In genomic region chr10:95619601-95620000, GRCm38 (mm10) we compare ENCODE assay signal across 20 mouse cellular contexts. TPM values are rescaled to one million over a fixed set of nuclear protein-coding genes. Genes with fewer than 3 reads are reported as not detected.
DNase-seq lines count a peak whose midpoint lies in the region; ATAC-seq and TF ChIP-seq lines count a peak whose summit lies in the region.
"Had no signal": no experiment of that assay in that cellular context is flagged by ENCODE, and none has a peak within 500 bp of the region (broad histone marks: within the 10 kb centered on the region; RNA-seq: fewer than 3 reads in every experiment).

No protein-coding gene starts in this region.

- TF ChIP-seq CTCF in forebrain, postnatal 0 days (IDR thresholded peaks at IDR 0.05; ENCODE audit: low read depth), result no peak
- no peak for TF ChIP-seq CTCF in heart, adult 2 months (IDR thresholded peaks at IDR 0.05)

- no peaks in the 10 kb centered on the region for H3K79me2 ChIP-seq in heart, adult 2 months (replicated peaks; ENCODE audit: control insufficient read depth, insufficient read depth, low read length)

- no peak for TF ChIP-seq EP300 in heart, adult 2 months (IDR thresholded peaks at IDR 0.05; ENCODE audit: insufficient read depth, low read depth, low read length)

- no peak overlapping the region for H3K4me3 ChIP-seq in intestine, embryonic 15.5 days (replicated peaks)
- no peak overlapping the region for H3K4me3 ChIP-seq in intestine, embryonic 16.5 days (ENCODE audit: low read length)
- H3K4me3 ChIP-seq in forebrain, postnatal 0 days (ENCODE audit: low read depth, low read length), result no peak overlapping the region
- H3K4me3 ChIP-seq in midbrain, embryonic 12.5 days, result 0 out of 2 replicates have a peak overlapping the region, but pooled peaks have one; percentile 3
- no peak overlapping the region for H3K4me3 ChIP-seq in heart, adult 2 months
- H3K4me3 ChIP-seq in heart, embryonic 12.5 days, result no peak overlapping the region
- H3K4me3 ChIP-seq: limb, embryonic 13.5 days had no signal

- no peak for TF ChIP-seq POLR2A in heart, adult 2 months (IDR thresholded peaks at IDR 0.05; ENCODE audit: insufficient read depth, low read depth, low read length)

- H3K36me3 ChIP-seq in intestine, embryonic 15.5 days, result no peaks in the 10 kb centered on the region
- no peaks in the 10 kb centered on the region for H3K36me3 ChIP-seq in intestine, embryonic 16.5 days (ENCODE audit: control insufficient read depth, insufficient read depth, low read length)
- H3K36me3 ChIP-seq in forebrain, postnatal 0 days (ENCODE audit: insufficient read depth), result no peaks in the 10 kb centered on the region
- no peaks in the 10 kb centered on the region for H3K36me3 ChIP-seq in midbrain, embryonic 12.5 days
- H3K36me3 ChIP-seq in heart, adult 2 months (ENCODE audit: control insufficient read depth, insufficient read depth, low read length), result no peaks in the 10 kb centered on the region
- H3K36me3 ChIP-seq in heart, embryonic 12.5 days, result no peaks in the 10 kb centered on the region
- H3K36me3 ChIP-seq: limb, embryonic 13.5 days had no signal

- intact Hi-C loops in heart, adult 2 months (cut with DNase I), result no loop called here

- peaks cover 3% of the 10 kb centered on the region; the same call in 1 of the 2 replicates for H3K4me1 ChIP-seq in intestine, embryonic 15.5 days (replicated peaks)
- H3K4me1 ChIP-seq in intestine, embryonic 16.5 days (ENCODE audit: control insufficient read depth, insufficient read depth, low read length), result peaks cover 4% of the 10 kb centered on the region
- no peaks in the 10 kb centered on the region for H3K4me1 ChIP-seq in forebrain, postnatal 0 days (ENCODE audit: insufficient read depth)
- peaks cover 27% of the 10 kb centered on the region for H3K4me1 ChIP-seq in midbrain, embryonic 12.5 days
- H3K4me1 ChIP-seq in heart, adult 2 months (ENCODE audit: control insufficient read depth, insufficient read depth, low read length), result no peaks in the 10 kb centered on the region
- peaks cover 17% of the 10 kb centered on the region for H3K4me1 ChIP-seq in heart, embryonic 12.5 days (replicated peaks)

- H3K27me3 ChIP-seq in intestine, embryonic 15.5 days (replicated peaks), result no peaks in the 10 kb centered on the region
- no peaks in the 10 kb centered on the region for H3K27me3 ChIP-seq in intestine, embryonic 16.5 days (replicated peaks; ENCODE audit: control insufficient read depth, insufficient read depth, low read length)
- no peaks in the 10 kb centered on the region for H3K27me3 ChIP-seq in forebrain, postnatal 0 days (ENCODE audit: insufficient read depth, low read length)
- 0 out of 2 replicates have a peak, but pooled peaks cover 6% of the 10 kb centered on the region for H3K27me3 ChIP-seq in midbrain, embryonic 12.5 days
- H3K27me3 ChIP-seq in heart, adult 2 months (ENCODE audit: control insufficient read depth, insufficient read depth, low read length), result no peaks in the 10 kb centered on the region
- H3K27me3 ChIP-seq in heart, embryonic 12.5 days (replicated peaks), result no peaks in the 10 kb centered on the region
- H3K27me3 ChIP-seq: limb, embryonic 13.5 days had no signal

- H3K9me3 ChIP-seq in intestine, embryonic 15.5 days, result no peaks in the 10 kb centered on the region
- no peaks in the 10 kb centered on the region for H3K9me3 ChIP-seq in intestine, embryonic 16.5 days (ENCODE audit: control insufficient read depth, low read length)
- H3K9me3 ChIP-seq in forebrain, postnatal 0 days (ENCODE audit: low read length), result no peaks in the 10 kb centered on the region
- no peaks in the 10 kb centered on the region for H3K9me3 ChIP-seq in midbrain, embryonic 12.5 days
- H3K9me3 ChIP-seq in heart, embryonic 12.5 days (replicated peaks), result no peaks in the 10 kb centered on the region
- H3K9me3 ChIP-seq: limb, embryonic 13.5 days had no signal

- H3K27ac ChIP-seq in intestine, embryonic 15.5 days, result no peak overlapping the region
- H3K27ac ChIP-seq in intestine, embryonic 16.5 days (ENCODE audit: low read length), result no peak overlapping the region
- peak overlapping the region; percentile 35; the same call in 1 of the 2 replicates for H3K27ac ChIP-seq in forebrain, postnatal 0 days (ENCODE audit: low read depth, low read length)
- peak overlapping the region; percentile 60 for H3K27ac ChIP-seq in midbrain, embryonic 12.5 days (replicated peaks)
- H3K27ac ChIP-seq in heart, adult 2 months, result no peak overlapping the region
- no peak overlapping the region for H3K27ac ChIP-seq in heart, embryonic 12.5 days (ENCODE audit: poor library complexity, severe bottlenecking)
- H3K27ac ChIP-seq: kidney, postnatal 0 days; limb, embryonic 13.5 days had no signal

- no peak for ATAC-seq in intestine, embryonic 15.5 days
- no peak for ATAC-seq in intestine, embryonic 16.5 days
- ATAC-seq in forebrain, postnatal 0 days, result peak; percentile 85
- ATAC-seq in midbrain, embryonic 12.5 days (ENCODE audit: low FRiP score, low read depth), result peak; percentile 88
- no peak for ATAC-seq in heart, embryonic 12.5 days (ENCODE audit: insufficient number of reproducible peaks, low FRiP score)

- DNase-seq in forebrain, postnatal 0 days, result peak; percentile 71
- peak; percentile 83 for DNase-seq in retina, postnatal 1 day
- DNase-seq in layer of hippocampus, adult 11-12 months (ENCODE audit: low spot score), result no peak
- DNase-seq in heart, adult 2 months, result no peak
- DNase-seq: cerebellum, adult 8-10 months; heart, postnatal 10 days; lung, embryonic 14.5 days; thymus, postnatal 25 days had no signal

- WGBS in intestine, embryonic 15.5 days, result 39% methylated on average over 10 of the region's 10 CpGs
- WGBS in intestine, embryonic 16.5 days, result 27% methylated on average over 10 of the region's 10 CpGs
- 6% methylated on average over 10 of the region's 10 CpGs for WGBS in forebrain, postnatal 0 days
- WGBS in midbrain, embryonic 12.5 days, result 18% methylated on average over 10 of the region's 10 CpGs
- WGBS in heart, adult 2 months, result 57% methylated on average over 10 of the region's 10 CpGs
- 60% methylated on average over 10 of the region's 10 CpGs for WGBS in heart, embryonic 12.5 days

- H3K9ac ChIP-seq in intestine, embryonic 15.5 days, result no peak overlapping the region
- H3K9ac ChIP-seq in intestine, embryonic 16.5 days (ENCODE audit: low read depth, low read length), result no peak overlapping the region
- no peak overlapping the region for H3K9ac ChIP-seq in forebrain, postnatal 0 days
- no peak overlapping the region for H3K9ac ChIP-seq in midbrain, embryonic 12.5 days (replicated peaks)
- no peak overlapping the region for H3K9ac ChIP-seq in heart, adult 2 months (ENCODE audit: low read depth, low read length)
- no peak overlapping the region for H3K9ac ChIP-seq in heart, embryonic 12.5 days
- H3K9ac ChIP-seq: limb, embryonic 13.5 days; lung, embryonic 14.5 days had no signal

- H3K4me2 ChIP-seq in intestine, embryonic 15.5 days (replicated peaks), result 0 out of 2 replicates have a peak overlapping the region, but pooled peaks have one; percentile 9
- no peak overlapping the region for H3K4me2 ChIP-seq in intestine, embryonic 16.5 days (ENCODE audit: low read depth, low read length)
- peak overlapping the region; percentile 24 for H3K4me2 ChIP-seq in forebrain, postnatal 0 days (ENCODE audit: low read depth)
- peak overlapping the region; percentile 34 for H3K4me2 ChIP-seq in midbrain, embryonic 12.5 days (replicated peaks)
- H3K4me2 ChIP-seq in heart, embryonic 12.5 days, result no peak overlapping the region
- H3K4me2 ChIP-seq: limb, embryonic 13.5 days; lung, embryonic 14.5 days had no signal

RNA-seq across cellular contexts. Expression of gene Anapc15-ps, which starts 53.6 kb away (rescaled TPM):
- not detected in 2 replicates for polyA plus RNA-seq in intestine, embryonic 15.5 days (2015; fragmentation: Nextera tagmentation; extraction: Ambion mirVana)
- not detected in 2 replicates for polyA plus RNA-seq in intestine, embryonic 16.5 days (2015; fragmentation: Nextera tagmentation; extraction: Ambion mirVana)
- total RNA-seq in forebrain, postnatal 0 days (2014; rRNA removed), result not detected in 2 replicates
- polyA plus RNA-seq in forebrain, postnatal 0 days (2015; fragmentation: Nextera tagmentation; extraction: Ambion mirVana), result 0.55 TPM in 1 of 2 replicates, not detected in the other
- not detected in 2 replicates for polyA plus RNA-seq in midbrain, embryonic 12.5 days (2016; fragmentation: Nextera tagmentation; extraction: Ambion mirVana)
- total RNA-seq in heart, adult 2 months (2021), result not detected
- not detected in 2 replicates for polyA plus RNA-seq in heart, adult 2 months (2012; rRNA removed)
- not detected in 2 replicates for polyA plus RNA-seq in heart, embryonic 12.5 days (2016; fragmentation: Nextera tagmentation; extraction: Ambion mirVana)
- total RNA-seq: heart, postnatal 10 days; left cerebral cortex, adult 18-20 months; megakaryocyte, adult 5-6 weeks; MEL had no signal
- polyA plus RNA-seq: embryonic facial prominence, embryonic 14.5 days; kidney, postnatal 0 days; lung, embryonic 14.5 days; small intestine, adult 2 months; stomach, embryonic 16.5 days had no signal

RNA-seq across cellular contexts. Expression of gene Nudt4, which starts 55.7 kb away (rescaled TPM):
- polyA plus RNA-seq in intestine, embryonic 15.5 days (2015; fragmentation: Nextera tagmentation; extraction: Ambion mirVana), result 59.6 and 62.7 TPM in 2 replicates
- polyA plus RNA-seq in intestine, embryonic 16.5 days (2015; fragmentation: Nextera tagmentation; extraction: Ambion mirVana), result 34.2 and 58.2 TPM in 2 replicates
- total RNA-seq in forebrain, postnatal 0 days (2014; rRNA removed), result 87.6 and 110 TPM in 2 replicates
- polyA plus RNA-seq in forebrain, postnatal 0 days (2015; fragmentation: Nextera tagmentation; extraction: Ambion mirVana), result 71.2 and 81.5 TPM in 2 replicates
- polyA plus RNA-seq in midbrain, embryonic 12.5 days (2016; fragmentation: Nextera tagmentation; extraction: Ambion mirVana), result 124 and 125 TPM in 2 replicates
- total RNA-seq in heart, adult 2 months (2021), result 100 to 1,000 TPM; 328 to 349 TPM
- polyA plus RNA-seq in heart, adult 2 months (2012; rRNA removed), result 48.8 and 109 TPM in 2 replicates
- polyA plus RNA-seq in heart, embryonic 12.5 days (2016; fragmentation: Nextera tagmentation; extraction: Ambion mirVana), result 152 and 155 TPM in 2 replicates

Comparison
In these comparisons a context has a peak if more than half of its experiments do, and no peak if none do; other contexts are left out.
1. H3K4me2 ChIP-seq: peak in intestine, embryonic 15.5 days (single experiment), forebrain, postnatal 0 days (single experiment) and midbrain, embryonic 12.5 days (single experiment); none in intestine, embryonic 16.5 days (single experiment) and heart, embryonic 12.5 days (single experiment).
2. ATAC-seq: peak in forebrain, postnatal 0 days (single experiment) and midbrain, embryonic 12.5 days (single experiment); none in intestine, embryonic 15.5 days (single experiment), intestine, embryonic 16.5 days (single experiment) and heart, embryonic 12.5 days (single experiment).
3. H3K27ac ChIP-seq: peak in forebrain, postnatal 0 days (single experiment) and midbrain, embryonic 12.5 days (single experiment); none in intestine, embryonic 15.5 days (single experiment), intestine, embryonic 16.5 days (single experiment), heart, adult 2 months (single experiment) and heart, embryonic 12.5 days (single experiment).
4. DNase-seq: peak in forebrain, postnatal 0 days (single experiment) and retina, postnatal 1 day (single experiment); none in layer of hippocampus, adult 11-12 months (single experiment) and heart, adult 2 months (0 of 2).